Mouse (Mus musculus) bone marrow macrophage, adult 2 months (primary cell): ENCODE data around the gene Hist1h2ak.
A peak's percentile ranks its signal among the peaks of the same experiment; 100 is the strongest.
"Not testable (repeated sequence)": the region's sequence is repeated elsewhere in the genome, so short reads cannot be mapped to it uniquely, and the experiment has no call there.

Experiments used
- CTCF ChIP-seq: IDR thresholded peaks from 2 replicates; pipeline ENCODE4 v1.5.1; 2012; ENCODE audit warnings: low read depth, mild to moderate bottlenecking, low read length, moderate library complexity
- POLR2A ChIP-seq: IDR thresholded peaks from 2 replicates; pipeline ENCODE4 v1.6.1; 2012; ENCODE audit warnings: mild to moderate bottlenecking, low read depth, low read length, borderline replicate concordance

- TF ChIP-seq CTCF = not testable (repeated sequence)
- TF ChIP-seq POLR2A = peak; percentile 35; the same call in 1 of the 2 replicates
Measured at GRCm38 (mm10) chr13:21721757-21722372, 31.8 kb downstream of the Hist1h2ak start, which contains the start of gene Hist1h2bm.
